Mouse (Mus musculus) CD8-positive naive resting alpha-beta T cell, adult 2 months (primary cell): Measurements from ENCODE around the gene Umps.

Experiments used
- DNase-seq, 2 experiments: peaks; one replicate each; pipeline ENCODE4 v3.0.0; 2022; ENCODE audit warnings: low read depth in 2 of 2, low spot score in 2 of 2

The Umps gene

GRCm38 (mm10) chr16:33932126-33932525, 34.7 kb downstream of the Umps start:
- no peak for DNase-seq

GRCm38 (mm10) chr16:33931682-33932081, 35.2 kb downstream of the Umps start:
- DNase-seq = no peak

GRCm38 (mm10) chr16:33930785-33931184, 36.1 kb downstream of the Umps start:
- no peak for DNase-seq

GRCm38 (mm10) chr16:33928788-33929462, 37.9 kb downstream of the Umps start:
- DNase-seq = no peak

- no peak for DNase-seq
Observed at GRCm38 (mm10) chr16:33927263-33927824, 39.5 kb downstream of the Umps start.

- no peak for DNase-seq
Observed at GRCm38 (mm10) chr16:33923758-33924157, 43.1 kb downstream of the Umps start.

GRCm38 (mm10) chr16:33923001-33923316, 43.9 kb downstream of the Umps start:
- no peak for DNase-seq

- no peak for DNase-seq
Observed at GRCm38 (mm10) chr16:33922111-33923000, 44.5 kb downstream of the Umps start.

GRCm38 (mm10) chr16:33921514-33921913, 45.3 kb downstream of the Umps start:
- no peak for DNase-seq

- no peak for DNase-seq
Observed at GRCm38 (mm10) chr16:33917926-33918325, 48.9 kb downstream of the Umps start.

GRCm38 (mm10) chr16:33917390-33917789, 49.4 kb downstream of the Umps start:
- DNase-seq = no peak

- DNase-seq = no peak
Observed at GRCm38 (mm10) chr16:33916473-33917251, 50.2 kb downstream of the Umps start.

GRCm38 (mm10) chr16:33914997-33915396, 51.8 kb downstream of the Umps start:
- no peak for DNase-seq

GRCm38 (mm10) chr16:33908239-33908638, 58.6 kb downstream of the Umps start:
- DNase-seq = no peak
